Mouse (Mus musculus) cerebellum, postnatal 25 days (tissue): Measurements from ENCODE around the gene Plxnd1.

Experiments used
- DNase-seq, 2 experiments: peaks; one replicate each; pipeline ENCODE4 v3.0.0; 2021; ENCODE audit warnings: mixed read lengths in 2 of 2

Plxnd1 gene

DNA sequence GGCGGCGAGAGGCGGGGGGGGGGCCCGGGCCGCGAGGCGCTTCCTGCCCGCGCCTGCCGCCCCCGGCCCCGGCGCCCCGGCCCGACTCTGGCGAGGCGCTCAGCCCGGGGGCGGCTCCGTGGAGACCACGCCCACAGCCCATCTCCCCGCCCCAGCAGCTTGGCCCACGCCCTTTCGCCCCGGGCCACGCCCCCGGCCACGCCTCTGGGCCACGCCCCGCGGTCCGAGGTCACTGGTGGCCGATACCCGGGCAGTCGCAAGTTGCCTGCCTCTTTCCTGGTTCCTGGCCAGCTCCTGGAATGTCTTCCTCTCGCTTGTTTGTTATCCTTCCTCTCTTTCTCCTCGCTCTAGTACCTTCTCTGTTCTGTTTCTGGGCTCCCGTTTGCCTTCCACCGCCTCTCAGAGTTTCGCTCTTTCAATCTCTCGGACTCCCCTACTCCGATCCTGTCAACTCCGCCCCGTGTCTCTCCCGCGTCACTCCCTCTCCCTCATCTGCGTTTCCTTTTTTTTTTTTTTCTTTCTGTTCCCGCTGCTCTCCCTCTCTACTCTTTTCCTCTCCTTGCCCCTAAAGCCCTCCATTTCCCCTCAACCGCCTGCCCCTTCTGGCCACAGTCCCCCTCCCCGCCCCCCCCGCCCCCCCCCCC, at the start of gene Plxnd1:
Gene Plxnd1, minus strand, starts transcription at position 129 of the 644 bp plus-strand sequence.
- DNase-seq: peak; percentile 81 to 89

DNA sequence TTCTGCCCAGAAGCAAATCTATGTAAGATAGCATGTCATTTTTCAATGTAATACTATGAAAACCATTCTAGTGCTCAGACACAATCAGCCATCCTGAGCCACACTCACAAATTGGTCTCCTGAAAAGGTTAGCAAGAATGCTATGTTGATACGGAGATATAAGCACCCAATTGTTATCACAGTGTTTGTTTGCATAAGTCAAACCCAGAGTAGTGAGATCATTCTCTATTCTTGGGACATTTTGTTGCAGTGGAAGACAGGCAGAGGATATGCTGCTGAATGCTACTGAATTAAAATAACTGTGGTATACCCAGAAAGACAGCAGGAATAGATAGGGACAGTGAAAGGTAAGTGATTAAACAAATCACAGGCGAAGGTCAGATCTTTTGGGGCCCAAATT, 49.2 kb upstream of the Plxnd1 start:
- DNase-seq: no peak

DNA sequence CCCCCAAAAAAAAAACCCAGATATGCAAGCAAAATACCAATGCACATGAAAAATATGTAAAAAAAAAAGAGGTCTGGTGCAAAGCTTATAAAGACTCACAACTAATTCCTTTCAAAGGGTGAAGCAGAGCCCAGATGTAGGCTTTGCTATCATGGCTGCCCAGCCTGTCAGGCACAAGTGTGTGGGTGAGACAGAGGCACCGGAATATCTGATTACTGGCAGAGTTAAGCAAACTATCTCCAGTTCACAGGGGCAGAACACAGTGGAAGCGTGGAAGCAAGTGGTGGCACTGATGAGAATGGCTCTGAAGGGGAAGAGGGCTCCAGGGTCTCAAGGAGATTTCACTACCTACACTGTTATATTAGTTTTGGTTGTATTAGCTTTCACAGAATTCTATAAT, 43.4 kb upstream of the Plxnd1 start:
- no peak for DNase-seq

DNA sequence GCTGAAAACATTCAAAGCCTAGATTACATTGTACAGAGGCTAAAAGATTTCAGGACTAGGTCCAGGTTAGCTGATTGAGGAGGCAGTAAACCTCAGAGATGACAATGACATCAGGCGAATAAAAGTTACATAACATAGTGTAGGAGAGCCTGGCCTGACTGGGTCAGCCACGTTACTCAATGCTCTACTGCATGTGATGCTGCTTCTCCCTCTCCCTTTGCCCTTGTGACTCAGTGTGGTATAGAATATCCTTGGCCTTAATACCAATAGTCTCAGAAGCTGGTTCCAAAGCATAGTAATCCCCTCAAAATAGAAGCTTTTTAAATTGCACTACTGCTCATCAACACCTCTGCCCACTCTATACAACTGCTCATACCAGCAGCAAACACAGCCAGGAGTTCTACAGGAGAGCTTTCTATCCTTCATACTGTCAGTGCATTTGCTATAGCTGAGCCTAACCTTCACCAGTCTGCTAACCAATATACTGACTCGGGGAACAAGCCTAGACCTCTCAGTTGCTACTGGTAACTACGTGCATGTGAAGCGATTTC, 42.6 kb upstream of the Plxnd1 start:
- no peak for DNase-seq

DNA sequence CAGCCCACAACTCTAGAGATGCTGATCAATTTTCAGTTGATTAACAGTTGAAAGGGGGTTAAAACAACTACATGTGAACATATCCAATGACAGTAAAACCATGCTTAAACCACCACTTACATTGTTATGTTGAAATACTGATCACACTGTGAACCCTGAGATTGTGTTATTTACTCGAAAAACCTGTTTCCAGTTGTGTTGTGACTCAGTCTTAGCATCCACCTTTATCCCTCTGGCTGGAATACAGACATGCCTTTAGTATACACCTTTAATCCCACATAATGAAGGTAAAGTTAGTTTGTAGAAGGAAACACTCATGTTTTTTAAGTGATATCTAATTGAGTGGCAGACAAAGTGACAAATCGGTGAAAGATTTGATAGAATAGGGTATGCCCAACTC, 41.8 kb upstream of the Plxnd1 start:
- DNase-seq: no peak

DNA sequence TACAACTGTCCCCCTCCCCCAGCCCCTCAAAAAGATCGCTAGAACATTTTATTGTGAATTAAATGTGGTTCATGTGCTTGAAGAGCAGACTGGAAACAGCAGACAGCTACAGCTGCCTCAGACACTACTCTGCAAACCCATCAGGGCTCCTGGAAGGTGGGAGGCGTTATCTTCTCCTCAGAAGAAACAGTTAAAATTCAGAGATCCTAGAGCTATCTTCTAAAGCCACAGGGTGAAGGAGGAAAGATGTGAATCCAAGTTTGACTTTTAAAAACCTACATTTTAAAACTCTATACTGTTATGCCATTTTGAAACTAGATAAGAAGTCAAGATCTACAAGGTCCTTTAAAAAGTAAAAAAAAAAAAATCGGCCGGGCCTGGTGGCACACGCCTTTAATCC, 36.2 kb upstream of the Plxnd1 start:
- DNase-seq: no peak

DNA sequence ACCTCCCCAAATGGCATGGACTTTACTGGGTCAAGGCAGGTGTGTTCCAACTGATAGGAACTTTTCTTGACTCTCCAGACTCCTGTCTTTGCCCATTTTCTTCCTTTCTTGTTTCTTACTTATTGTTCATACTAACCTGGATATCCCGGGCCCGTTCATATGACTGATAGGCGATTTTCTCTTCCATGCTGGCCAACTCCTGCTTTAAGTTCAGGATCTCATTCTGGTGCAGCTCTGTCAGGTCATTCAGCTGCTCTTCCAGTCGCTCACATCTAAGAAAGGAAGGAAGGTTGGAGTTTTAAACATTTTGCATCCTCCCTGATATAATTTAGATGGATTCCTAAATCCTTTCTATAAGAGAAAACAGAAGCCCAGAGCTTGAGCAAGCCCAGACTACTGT, 29.9 kb upstream of the Plxnd1 start:
- no peak for DNase-seq

DNA sequence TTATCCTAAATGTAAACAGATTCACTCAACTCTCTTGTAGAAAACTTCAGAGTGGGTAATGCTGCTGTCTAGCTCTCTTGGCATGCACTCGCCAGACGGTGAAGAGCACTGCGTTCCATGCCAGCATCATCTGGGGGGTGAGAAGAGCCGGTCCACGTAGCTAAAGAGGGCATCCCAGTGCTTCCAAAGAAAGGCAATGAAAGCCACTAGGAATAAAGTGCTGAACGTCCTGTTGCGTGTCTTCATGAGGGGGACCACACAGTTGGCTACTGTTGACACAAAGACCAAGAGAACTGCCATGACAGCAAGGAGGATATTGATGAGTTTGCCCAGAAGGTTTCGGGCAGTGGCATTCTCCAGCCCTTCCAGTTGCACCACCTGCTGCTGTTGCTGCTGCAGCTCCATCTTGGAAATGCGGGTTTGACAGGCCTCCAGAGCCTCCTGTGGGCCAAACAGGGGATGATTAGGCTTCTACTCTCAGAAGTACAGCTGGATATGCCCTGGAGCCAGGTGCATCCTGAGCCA, 27.2 kb upstream of the Plxnd1 start:
- no peak for DNase-seq

DNA sequence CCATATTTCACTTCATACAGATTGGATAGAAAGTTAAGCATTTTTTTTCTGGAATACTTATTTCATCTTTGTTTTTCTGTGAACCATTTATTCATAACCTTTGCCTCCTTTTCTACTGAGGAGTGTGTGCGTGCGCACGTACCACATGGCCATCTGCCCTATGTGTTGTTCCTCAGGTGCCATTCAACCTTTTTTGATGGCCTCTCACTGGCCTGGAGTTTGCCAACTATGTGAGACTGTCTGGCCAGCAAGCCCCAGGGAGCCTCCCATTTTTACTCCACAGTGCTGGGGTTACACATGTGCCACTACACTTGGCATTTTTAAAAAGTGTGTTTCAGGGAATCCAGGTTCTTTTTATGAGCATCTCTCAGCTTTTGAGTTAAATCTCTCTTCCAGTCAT, 21.1 kb upstream of the Plxnd1 start:
- DNase-seq: no peak

DNA sequence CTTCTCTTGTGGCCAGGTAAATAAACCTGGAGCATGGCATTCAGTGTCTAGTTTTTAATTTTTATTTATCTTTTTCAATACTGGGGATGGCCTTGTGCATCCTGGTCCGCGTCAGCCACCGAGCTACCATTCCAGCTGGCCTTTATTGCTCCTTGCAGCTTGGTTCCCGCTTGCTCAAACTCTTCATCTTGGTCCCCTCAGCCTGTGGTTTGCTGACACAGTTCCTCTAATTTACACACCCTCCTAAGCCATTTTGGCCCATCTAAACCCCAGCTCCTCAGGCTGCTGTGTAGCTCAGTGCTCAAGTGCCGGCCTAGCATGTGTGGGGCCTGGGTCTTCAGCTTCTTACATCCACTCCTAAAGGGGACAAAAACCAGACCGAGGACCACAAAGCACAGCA, 19.3 kb upstream of the Plxnd1 start:
- no peak for DNase-seq

DNA sequence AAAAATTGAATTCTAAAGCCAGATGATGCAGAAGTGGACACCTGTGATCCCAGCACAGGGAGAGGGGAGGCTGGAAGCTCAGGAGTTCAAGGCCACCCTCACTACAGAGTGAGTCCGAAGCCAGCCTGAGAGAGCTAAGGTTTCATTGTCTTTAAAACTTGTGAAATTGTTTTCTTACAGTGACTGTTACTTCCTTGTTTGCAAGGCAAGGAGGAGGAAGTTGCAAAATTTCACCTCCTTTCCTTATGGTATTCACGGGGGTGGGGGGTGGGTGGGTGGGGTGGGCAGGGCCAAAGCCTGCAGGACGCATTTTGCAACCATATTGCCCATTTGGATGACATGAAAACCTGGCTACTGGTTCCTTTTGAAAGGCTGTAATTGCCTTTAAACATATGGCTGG, 18.9 kb upstream of the Plxnd1 start:
- DNase-seq: no peak

DNA sequence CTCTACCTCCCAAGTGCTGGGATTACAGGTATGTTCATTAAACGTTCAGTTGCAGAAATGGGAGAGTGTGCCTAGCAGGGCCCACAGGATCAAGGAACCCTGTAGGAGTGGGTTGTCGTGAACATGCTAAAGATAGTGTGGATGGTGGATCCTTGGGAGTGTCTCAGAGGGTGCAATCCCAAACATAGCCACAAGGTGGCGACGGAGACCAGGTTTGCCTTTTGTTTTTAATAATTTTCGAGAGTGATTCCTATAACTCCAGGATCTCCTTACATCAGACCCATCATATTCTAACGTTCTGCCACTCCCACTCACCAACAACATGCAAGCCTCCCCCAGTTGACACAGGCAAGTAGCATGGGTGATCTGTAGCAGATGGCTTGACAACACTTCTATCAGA, 15.7 kb upstream of the Plxnd1 start:
- peak; percentile 90 to 91 for DNase-seq

DNA sequence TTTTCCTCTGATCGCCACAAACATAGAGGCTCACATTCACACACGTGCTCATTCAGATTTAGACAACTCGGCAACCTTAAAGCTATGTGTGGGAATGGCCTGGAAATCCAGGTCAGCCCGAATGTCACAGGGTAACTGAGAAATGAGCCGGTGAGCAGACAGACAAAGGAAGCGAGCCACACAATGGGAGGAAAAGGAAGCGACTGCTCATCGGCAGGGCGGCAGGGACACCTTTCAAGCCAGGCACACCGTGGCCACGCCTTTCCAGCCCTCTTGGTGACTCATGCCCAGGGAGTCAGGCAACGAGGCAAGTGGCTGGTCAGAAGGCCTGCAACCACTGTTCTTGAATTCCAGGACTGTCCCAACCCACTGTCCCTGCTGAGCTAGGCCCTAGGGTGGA, 14.6 kb upstream of the Plxnd1 start:
- no peak for DNase-seq

DNA sequence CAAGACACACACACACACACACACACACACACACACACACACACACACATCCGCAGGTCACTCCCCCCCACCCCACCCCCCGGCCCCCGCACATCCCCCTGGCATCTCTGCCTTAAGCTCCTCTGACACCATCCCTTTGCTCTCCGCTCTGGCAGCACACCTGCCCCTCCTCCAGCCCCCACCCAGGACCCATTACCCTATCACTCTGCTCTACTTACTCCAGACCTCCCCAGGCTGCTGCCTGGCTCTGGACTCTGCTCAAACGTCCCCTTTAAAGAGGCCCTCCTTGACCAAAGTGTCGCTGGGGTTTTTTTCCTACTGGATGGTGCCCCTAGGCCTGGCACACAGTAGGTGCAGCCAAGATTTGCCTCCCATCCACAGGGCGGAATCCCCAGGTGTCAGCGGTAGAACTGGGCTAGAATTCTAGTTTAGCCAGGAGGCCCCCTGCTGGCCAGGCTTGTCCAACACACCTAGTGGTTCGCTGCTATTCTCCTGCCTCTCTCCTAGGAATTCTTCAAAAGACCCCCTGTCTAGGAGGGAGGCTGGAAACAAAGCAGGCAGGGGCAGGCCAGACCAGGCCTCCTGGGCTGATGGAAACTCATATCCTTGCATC, 12.9 kb upstream of the Plxnd1 start:
- peak; percentile 83 to 90 for DNase-seq

DNA sequence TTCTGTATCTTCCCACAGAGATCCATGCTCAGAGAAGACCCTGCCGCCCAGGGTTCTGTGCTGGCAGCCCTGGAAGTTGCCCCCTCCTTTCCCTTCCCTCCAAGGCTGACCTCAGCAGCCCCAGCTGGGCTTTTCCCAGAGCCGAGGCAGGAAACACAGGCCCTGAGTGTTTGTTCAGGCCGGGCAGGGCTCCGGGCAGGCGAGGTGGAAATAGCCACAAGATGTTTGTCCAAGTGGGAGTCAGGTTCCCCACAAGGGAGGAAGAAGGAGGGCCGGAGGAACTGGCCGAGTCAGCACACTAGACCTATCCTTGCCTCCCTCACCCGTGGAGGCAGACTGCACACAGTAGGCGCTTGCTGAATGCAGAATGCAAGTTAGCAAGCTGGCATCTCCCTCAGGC, 11.9 kb upstream of the Plxnd1 start:
- DNase-seq: peak in 1 of 2 experiments; percentile 39

DNA sequence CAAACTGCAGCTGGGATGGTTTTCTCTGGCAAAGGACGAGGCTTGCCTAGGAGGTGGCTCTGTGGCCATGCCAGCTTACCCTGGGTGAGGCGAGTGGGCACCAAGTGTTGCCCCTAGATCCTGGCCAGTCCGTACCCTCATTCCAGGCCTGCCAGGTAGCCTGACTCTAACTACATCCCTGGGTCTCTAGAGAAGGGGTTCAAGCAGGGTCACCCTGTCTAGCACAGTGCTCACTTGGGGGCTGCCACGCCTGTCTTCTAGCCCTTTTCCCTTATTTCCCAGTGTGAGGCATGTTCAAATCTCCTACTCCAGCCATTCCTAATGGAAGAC, 11.1 kb upstream of the Plxnd1 start:
- DNase-seq: no peak

DNA sequence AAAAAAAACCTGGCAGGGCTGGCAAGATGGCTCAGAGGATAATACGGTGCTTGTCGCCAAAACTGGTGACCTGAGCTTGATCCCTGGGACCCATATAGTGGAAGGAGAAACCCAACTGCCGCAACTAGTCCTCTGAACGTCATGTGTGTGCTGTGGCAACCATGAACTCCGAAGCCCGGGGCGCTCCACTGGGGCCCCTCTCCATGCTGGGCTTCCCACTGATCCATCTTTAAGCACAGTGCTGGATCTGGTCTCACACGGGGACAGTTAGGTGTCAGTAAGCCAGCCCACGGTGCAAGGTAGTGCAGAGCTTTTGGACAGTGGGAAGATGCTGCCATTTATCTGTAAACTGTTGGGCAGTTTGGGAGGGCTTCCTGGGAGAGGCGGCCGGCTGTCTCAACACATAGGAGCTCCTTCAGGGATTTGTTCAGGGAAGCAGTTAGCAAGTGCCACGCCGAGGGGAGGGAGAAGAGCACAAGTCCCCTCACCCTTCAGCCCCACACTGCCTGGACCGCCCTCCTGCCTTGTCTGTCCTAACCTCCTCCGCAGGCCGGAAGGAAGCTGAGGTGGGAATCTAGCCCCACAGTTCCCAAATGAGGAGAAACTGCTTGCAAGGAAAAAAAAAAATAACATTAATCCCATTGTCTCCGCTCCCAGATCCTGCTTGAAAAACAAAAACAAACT, 10.6 kb upstream of the Plxnd1 start:
- DNase-seq: no peak

DNA sequence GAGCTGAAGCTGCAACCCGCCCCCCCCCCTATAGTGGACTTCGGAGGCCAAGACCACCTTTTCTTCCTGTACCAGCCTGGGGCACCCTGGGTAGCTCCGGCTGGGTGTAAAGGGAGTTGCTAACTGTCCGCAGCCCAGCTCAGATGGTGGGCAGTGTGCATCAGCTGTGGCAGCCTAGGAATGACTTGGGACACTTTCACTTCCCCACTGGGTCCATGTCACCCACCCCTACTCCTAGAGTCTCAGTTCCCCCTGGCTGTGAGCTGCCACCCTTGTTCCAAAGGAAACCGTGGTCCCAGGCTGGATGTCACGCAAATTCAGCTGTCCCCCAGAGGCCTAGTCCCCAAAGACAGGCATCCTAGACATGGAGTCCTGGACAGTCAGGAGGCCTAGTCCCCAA, 9.9 kb upstream of the Plxnd1 start:
- no peak for DNase-seq

DNA sequence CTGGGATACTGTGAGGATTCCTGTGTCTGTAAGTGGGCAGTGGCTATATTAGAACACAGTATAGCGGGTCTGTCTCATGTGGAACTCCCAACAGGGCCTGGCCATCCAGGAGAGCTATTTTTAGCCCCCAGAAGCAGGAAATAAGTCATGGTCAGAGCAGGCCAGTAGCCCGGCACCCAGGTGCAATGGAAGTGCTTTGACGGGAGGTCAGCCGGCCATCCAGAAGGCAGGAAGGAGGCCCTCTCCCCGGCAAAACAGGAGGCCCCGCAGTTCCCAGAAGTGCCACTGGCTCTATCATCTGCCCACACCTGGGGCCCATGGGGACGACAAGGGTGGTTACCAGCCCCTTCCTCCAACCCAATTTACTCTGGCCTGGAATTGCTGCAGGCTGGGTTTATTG, 9.3 kb upstream of the Plxnd1 start:
- no peak for DNase-seq

DNA sequence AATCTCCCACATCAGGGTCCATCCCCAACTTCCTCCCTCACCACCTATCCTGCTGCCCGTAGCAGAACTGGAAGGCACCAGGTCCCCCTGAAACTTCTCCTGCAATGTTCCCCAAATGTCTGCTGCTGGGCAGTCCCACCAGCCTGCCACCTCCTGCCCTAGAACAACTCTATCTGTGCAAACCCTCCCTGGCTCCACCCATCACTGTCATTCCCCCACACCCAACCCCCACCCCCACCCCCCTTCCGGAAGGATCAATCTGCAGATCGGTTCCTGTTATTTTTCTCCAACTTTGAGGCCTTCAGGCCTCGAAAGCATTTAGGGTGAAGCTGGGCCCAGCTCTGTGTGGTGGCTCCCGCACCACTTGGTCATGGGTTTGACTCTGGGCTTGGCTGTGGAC, 8.7 kb upstream of the Plxnd1 start:
- no peak for DNase-seq

DNA sequence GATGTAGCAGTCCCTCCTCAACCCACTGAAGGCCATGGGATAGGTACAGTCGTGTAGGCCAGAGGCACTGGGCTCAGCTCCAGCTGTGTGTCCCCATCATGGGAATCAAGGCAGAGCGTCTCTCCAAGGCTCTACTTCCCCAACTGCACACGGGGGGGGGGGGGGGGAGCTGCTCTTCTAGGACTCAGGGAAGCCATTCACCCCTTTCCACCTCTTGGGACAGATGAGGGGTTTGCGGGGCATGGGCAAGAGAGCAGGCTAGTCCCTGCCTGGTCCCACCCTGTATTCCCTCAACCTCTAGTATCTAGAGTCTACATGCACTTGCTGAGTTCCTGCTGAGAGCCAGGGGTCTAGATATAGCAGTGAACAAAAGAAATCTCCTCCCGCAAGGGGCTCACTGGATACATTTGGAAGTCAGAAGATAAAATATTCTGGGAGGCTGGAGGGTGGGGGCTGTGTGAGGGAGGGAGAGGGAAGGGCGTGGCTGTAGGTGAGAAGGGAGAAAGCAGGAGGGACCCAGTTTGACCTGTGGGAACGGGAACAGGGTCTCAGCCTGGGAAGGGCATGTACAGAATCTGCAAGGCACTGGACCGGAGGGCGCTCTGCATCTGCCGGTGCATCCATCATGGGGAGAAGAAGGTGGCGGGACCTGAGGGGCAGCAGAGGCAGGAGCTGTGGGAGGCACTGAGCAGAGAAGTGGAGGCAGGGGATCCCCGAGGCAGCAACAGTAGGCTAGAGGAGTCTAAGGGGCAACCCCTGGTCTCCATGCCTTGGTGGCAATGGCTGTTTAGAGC, 7.7 kb upstream of the Plxnd1 start:
- DNase-seq: no peak

DNA sequence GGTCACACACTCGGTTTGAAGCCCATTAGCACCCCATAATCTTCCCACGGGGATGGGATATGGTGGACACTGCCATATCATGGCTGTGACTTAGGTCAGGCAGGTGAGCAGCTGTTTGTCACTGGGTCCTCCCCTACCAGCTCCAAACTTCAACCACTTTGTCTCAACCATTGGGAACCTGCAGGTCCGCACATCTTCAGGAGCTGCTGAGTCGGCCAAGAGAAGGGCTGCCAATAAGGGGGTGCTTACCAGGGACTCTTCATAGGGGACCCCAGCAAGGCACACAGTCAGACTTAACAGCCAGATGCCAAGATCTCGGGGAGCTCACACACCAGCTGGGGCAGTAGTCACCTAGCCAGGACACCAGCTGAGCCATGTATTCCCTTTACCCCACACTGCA, 6.0 kb upstream of the Plxnd1 start:
- DNase-seq: no peak

DNA sequence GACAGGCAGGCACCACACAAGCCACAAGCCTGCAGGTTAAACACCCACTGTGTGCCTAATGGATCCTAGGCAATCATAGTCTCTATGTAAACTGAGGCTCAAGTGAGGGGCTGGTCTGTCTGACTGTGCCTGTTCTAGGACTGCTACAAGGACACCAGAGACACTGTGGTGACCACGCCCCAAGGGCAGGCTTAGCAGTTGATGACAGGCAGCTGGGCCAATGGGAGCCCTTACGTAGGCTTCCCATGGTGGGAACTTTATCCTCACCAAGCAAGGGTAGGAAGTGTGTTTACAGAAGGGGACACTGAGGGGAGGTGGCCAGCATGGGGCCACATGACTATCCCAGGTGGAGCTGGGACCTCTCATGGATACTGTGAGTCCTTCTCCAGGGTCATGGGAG, 4.4 kb upstream of the Plxnd1 start:
- DNase-seq: no peak
